Mouse (Mus musculus) hindbrain, postnatal 0 days (tissue): ENCODE measurements around the gene Gkn1. TPM values are rescaled to one million over a fixed set of nuclear protein-coding genes. Genes with fewer than 3 reads are reported as not detected.

Experiments used
- ATAC-seq: fragments of 200-750 bp; cut with Nextera tagmentation; 2 replicates; pipeline ENCODE4 v1.8.0; 2017; ENCODE audit warnings: mild to moderate bottlenecking, moderate TSS enrichment, moderate library complexity
- DNase-seq: peaks from one replicate; pipeline ENCODE4 v3.0.0-alpha.2; 2015; ENCODE audit warnings: low spot score
- H3K27ac ChIP-seq: fragments of 300-500 bp; sonication (generic); 2 replicates; pipeline ENCODE4 v1.5.1; 2014; ENCODE audit warnings: mild to moderate bottlenecking
- H3K27me3 ChIP-seq: fragments of 300-500 bp; sonication (generic); 2 replicates; pipeline ENCODE4 v1.6.1; 2014; ENCODE audit warnings: low read length, mixed read lengths; ENCODE audit not compliant: insufficient read depth
- H3K36me3 ChIP-seq: fragments of 300-500 bp; sonication (generic); 2 replicates; pipeline ENCODE4 v1.6.1; 2014; ENCODE audit warnings: low read length, mixed read lengths; ENCODE audit not compliant: insufficient read depth
- H3K4me1 ChIP-seq: fragments of 300-500 bp; sonication (generic); 2 replicates; pipeline ENCODE4 v1.6.1; 2014; ENCODE audit warnings: antibody characterized with exemption, low read length, mixed read lengths; ENCODE audit not compliant: insufficient read depth
- H3K4me2 ChIP-seq: fragments of 300-500 bp; sonication (generic); 2 replicates; pipeline ENCODE4 v1.6.1; 2014; ENCODE audit warnings: low read depth, mild to moderate bottlenecking, low read length, moderate library complexity, mixed read lengths
- H3K4me3 ChIP-seq: fragments of 300-500 bp; sonication (generic); 2 replicates; pipeline ENCODE4 v1.5.1; 2014; ENCODE audit warnings: low read length
- H3K9ac ChIP-seq: fragments of 300-500 bp; sonication (generic); replicated peaks from 2 replicates; pipeline ENCODE4 v1.6.1; 2014; ENCODE audit warnings: mild to moderate bottlenecking, low read length, moderate library complexity, mixed read lengths
- H3K9me3 ChIP-seq: fragments of 300-500 bp; sonication (generic); 2 replicates; pipeline ENCODE4 v1.6.1; 2016; ENCODE audit warnings: low read length, mixed read lengths
- CTCF ChIP-seq: IDR thresholded peaks from 2 replicates; pipeline ENCODE4 v1.5.1; 2016; ENCODE audit warnings: antibody characterized with exemption, control low read depth, low read depth
- WGBS: fragments of 180-500 bp; shearing (Covaris S2); extraction: QIAGEN DNeasy Blood & Tissue Kit; methylation state at CpG from one replicate; pipeline ENCODE4 v1.1.7; 2014; 5-methylcytosine and 5-hydroxymethylcytosine counted together
- polyA plus RNA-seq: library from polyadenylated mRNA; unstranded; fragments of >200 nt; fragmentation: Nextera tagmentation; extraction: Ambion mirVana; gene quantifications from 2 replicates; pipeline ENCODE4 v1.2.1, GENCODE M21; 2015
- total RNA-seq: library from RNA; depleted of rRNA; stranded (reverse); fragments of >200 nt; gene quantifications from 2 replicates; pipeline ENCODE4 v1.2.3, GENCODE M21; 2014; rRNA removed

Gene Gkn1
- total and polyA plus RNA-seq, 2 experiments from 2014 or later: not detected

- no peak for ATAC-seq
- Histone ChIP-seq H3K9ac (no peak overlapping the region), H3K27me3 (no peaks in the 10 kb centered on the region), H3K27ac (no peak overlapping the region), H3K36me3 (no peaks in the 10 kb centered on the region), H3K9me3 (no peaks in the 10 kb centered on the region), H3K4me1 (peaks cover 3% of the 10 kb centered on the region; the same call in 1 of the 2 replicates), H3K4me2 (no peak overlapping the region), H3K4me3 (no peak overlapping the region)
- no peak for TF ChIP-seq CTCF
- no peak for DNase-seq
- 40% methylated on average over 4 of the region's 4 CpGs for WGBS
Observed at GRCm38 (mm10) chr6:87301991-87302390, 48.8 kb downstream of the Gkn1 start.

Other genes starting within 250 kb of the Gkn1 start
- 0.42 TPM in 1 of 2 replicates, not detected in the other for gene D6Ertd527e, start 246.2 kb downstream of the Gkn1 start, total RNA-seq
- 0.10 TPM in 2 replicates for gene D6Ertd527e, start 246.2 kb downstream of the Gkn1 start, polyA plus RNA-seq
- gene Antxr1, start 15.1 kb downstream of the Gkn1 start, total RNA-seq: 17.9 and 24.5 TPM in 2 replicates
- 4.0 and 4.2 TPM in 2 replicates for gene Antxr1, start 15.1 kb downstream of the Gkn1 start, polyA plus RNA-seq
- not detected in 2 replicates for gene Gkn2, start 22.4 kb upstream of the Gkn1 start, total RNA-seq
- not detected in 2 replicates for gene Gkn2, start 22.4 kb upstream of the Gkn1 start, polyA plus RNA-seq
- gene Gkn3, start 38.0 kb upstream of the Gkn1 start, total RNA-seq: not detected in 2 replicates
- gene Gkn3, start 38.0 kb upstream of the Gkn1 start, polyA plus RNA-seq: 0.63 and 0.86 TPM in 2 replicates
- gene Bmp10, start 78.1 kb upstream of the Gkn1 start, total RNA-seq: 0.05 TPM in 1 of 2 replicates, not detected in the other
- gene Bmp10, start 78.1 kb upstream of the Gkn1 start, polyA plus RNA-seq: not detected in 2 replicates
- 1.3 and 1.9 TPM in 2 replicates for gene Arhgap25, start 182.3 kb upstream of the Gkn1 start, total RNA-seq
- gene Arhgap25, start 182.3 kb upstream of the Gkn1 start, polyA plus RNA-seq: 1.8 and 1.9 TPM in 2 replicates
- gene Prokr1, start 239.8 kb upstream of the Gkn1 start, total RNA-seq: 3.6 and 4.5 TPM in 2 replicates
- gene Prokr1, start 239.8 kb upstream of the Gkn1 start, polyA plus RNA-seq: 0.89 and 1.0 TPM in 2 replicates